Mouse (Mus musculus) CD4-positive helper T cell, adult 2 months (primary cell): Measurements from ENCODE around the gene Ctdsp2.

Experiments used
- DNase-seq: peaks from one replicate; pipeline ENCODE4 v3.0.0-alpha.2; 2012; ENCODE audit warnings: low read depth, missing footprints, low spot score

Gene Ctdsp2

DNA sequence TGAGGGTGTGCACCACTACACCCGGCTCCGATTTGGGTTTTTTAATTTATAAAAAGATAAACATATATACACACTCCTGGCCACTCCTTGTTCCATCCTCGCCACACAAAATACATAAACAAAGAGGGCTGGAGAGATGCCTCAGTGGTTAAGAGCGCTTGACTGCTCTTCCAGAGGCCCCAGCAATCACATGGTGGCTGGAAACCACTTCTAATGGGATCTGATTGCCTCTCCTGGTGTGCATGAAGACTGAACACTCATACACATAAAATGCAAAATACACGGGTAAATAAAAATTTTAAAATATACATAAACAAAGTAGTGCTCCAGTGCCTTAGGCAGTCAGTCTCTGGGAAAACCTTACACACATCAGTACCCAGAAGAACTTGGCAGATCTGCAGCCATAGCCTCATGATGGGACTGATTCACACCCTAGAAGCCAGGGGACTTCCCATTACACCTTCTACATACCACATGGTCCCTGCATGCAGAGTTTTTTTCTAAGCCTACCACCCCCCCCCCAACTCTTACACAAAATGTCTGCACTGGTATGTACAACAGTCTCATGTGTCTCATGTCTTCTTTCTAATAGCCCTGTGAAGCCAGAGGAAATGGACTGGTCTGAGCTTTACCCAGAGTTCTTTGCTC is 64.1 kb downstream of the Ctdsp2 start:
- DNase-seq, result no peak

- no peak for DNase-seq
These were observed 64.7 kb downstream of the Ctdsp2 start for GRCm38 (mm10) chr10:127043187-127043586.

- DNase-seq, result no peak
These were observed 69.4 kb downstream of the Ctdsp2 start, which contains the start of gene Cyp27b1 for GRCm38 (mm10) chr10:127047954-127048353. Cyp27b1 (plus strand) TSS chr10:127048250.

DNA sequence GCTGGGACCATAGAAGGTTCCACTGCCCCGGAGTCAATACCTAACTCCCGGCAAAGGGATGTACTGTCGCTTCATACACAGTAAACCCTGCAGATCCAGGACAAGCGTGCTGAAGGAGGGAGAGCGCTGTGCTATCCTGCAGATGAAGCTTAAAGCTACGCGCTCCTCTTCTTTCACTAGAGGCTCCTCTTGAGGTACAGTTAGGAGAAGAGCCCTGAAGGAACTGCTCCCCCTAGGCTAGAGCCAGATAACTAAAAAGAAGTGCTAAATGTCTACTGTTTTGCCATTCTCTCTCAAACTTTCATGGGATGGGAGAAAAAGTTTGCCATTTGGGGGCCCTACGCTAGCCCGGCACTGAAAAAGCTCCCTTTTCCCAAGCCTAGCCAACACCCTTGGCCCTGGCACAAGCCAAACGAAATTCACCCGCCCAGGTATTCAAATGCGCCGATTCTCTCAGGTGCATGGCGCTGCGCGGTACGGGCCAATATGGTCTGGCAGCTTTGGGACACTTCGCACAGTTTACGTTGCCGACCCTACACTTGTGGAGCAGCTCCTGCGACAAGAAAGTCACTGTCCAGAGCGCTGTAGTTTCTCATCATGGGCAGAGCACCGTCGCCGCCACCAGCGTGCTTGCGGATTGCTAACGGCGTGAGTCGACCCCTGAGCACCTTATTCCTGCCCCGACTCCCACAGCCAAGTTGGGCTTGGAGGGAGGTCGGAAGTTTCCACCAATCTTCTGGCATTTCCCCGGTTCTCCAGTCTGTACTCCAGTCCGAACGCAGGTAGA is 70.3 kb downstream of the Ctdsp2 start:
- no peak for DNase-seq
